Mouse (Mus musculus) forebrain, embryonic 14.5 days (tissue): ENCODE measurements around the gene Gm20479. TPM values are rescaled to one million over a fixed set of nuclear protein-coding genes. Genes with fewer than 3 reads are reported as not detected.

Experiments
- ATAC-seq: fragments of 200-750 bp; cut with Nextera tagmentation; 2 replicates; pipeline ENCODE4 v1.8.0; 2017; ENCODE audit warnings: mild to moderate bottlenecking, moderate library complexity
- DNase-seq: peaks from one replicate; pipeline ENCODE4 v3.0.0-alpha.2; 2015; ENCODE audit warnings: low spot score
- H3K27ac ChIP-seq: fragments of 300-500 bp; sonication (generic); 2 replicates; pipeline ENCODE4 v1.5.1; 2014; ENCODE audit warnings: low read depth, mild to moderate bottlenecking, control low read depth, low read length, moderate library complexity
- H3K27me3 ChIP-seq: fragments of 300-500 bp; sonication (generic); replicated peaks from 2 replicates; pipeline ENCODE4 v1.6.1; 2014; ENCODE audit warnings: low read length, control low read depth, mixed read lengths; ENCODE audit not compliant: control insufficient read depth, insufficient read depth
- H3K36me3 ChIP-seq: fragments of 300-500 bp; sonication (generic); 2 replicates; pipeline ENCODE4 v1.6.1; 2014; ENCODE audit warnings: low read length, control low read depth; ENCODE audit not compliant: control insufficient read depth, insufficient read depth
- H3K4me1 ChIP-seq: fragments of 300-500 bp; sonication (generic); 2 replicates; pipeline ENCODE4 v1.6.1; 2014; ENCODE audit warnings: antibody characterized with exemption, low read length, control low read depth; ENCODE audit not compliant: control insufficient read depth, insufficient read depth
- H3K4me2 ChIP-seq: fragments of 300-500 bp; sonication (generic); 2 replicates; pipeline ENCODE4 v1.6.1; 2014; ENCODE audit warnings: mild to moderate bottlenecking, control low read depth, low read length
- H3K4me3 ChIP-seq: fragments of 300-500 bp; sonication (generic); 2 replicates; pipeline ENCODE4 v1.5.1; 2014; ENCODE audit warnings: low read depth, low read length, control low read depth
- H3K9ac ChIP-seq: fragments of 300-500 bp; sonication (generic); 2 replicates; pipeline ENCODE4 v1.6.1; 2014; ENCODE audit warnings: mild to moderate bottlenecking, low read length, control low read depth, moderate library complexity
- H3K9me3 ChIP-seq: fragments of 300-500 bp; sonication (generic); replicated peaks from 2 replicates; pipeline ENCODE4 v1.6.1; 2016; ENCODE audit warnings: low read length, control low read depth, mixed read lengths; ENCODE audit not compliant: control insufficient read depth
- WGBS: fragments of 180-500 bp; shearing (Covaris S2); extraction: QIAGEN DNeasy Blood & Tissue Kit; methylation state at CpG from one replicate; pipeline ENCODE4 v1.1.7; 2014; 5-methylcytosine and 5-hydroxymethylcytosine counted together
- polyA plus RNA-seq: library from polyadenylated mRNA; unstranded; fragments of >200 nt; fragmentation: Nextera tagmentation; extraction: Ambion mirVana; gene quantifications from 2 replicates; pipeline ENCODE4 v1.2.1, GENCODE M21; 2014

Gene Gm20479
- polyA plus RNA-seq, 1 experiment from 2014 or later = 0.38 TPM

GRCm38 (mm10) chr7:27395521-27396183 is 38.4 kb upstream of the Gm20479 start:
- ATAC-seq (no peak), DNase-seq (no peak)
- WGBS = 2% methylated on average over 22 of the region's 22 CpGs
- Histone ChIP-seq H3K4me1 (peaks cover 5% of the 10 kb centered on the region; the same call in 1 of the 2 replicates), H3K4me2 (peak overlapping the region; percentile 72), H3K27ac (no peak overlapping the region), H3K9ac (no peak overlapping the region; the same call in 1 of the 2 replicates), H3K36me3 (no peaks in the 10 kb centered on the region), H3K9me3 (no peaks in the 10 kb centered on the region), H3K4me3 (peak overlapping the region; percentile 47), H3K27me3 (peaks cover 66% of the 10 kb centered on the region)

- H3K9ac ChIP-seq = no peak overlapping the region
- no peak overlapping the region for H3K27ac ChIP-seq
- no peak overlapping the region for H3K4me2 ChIP-seq
- H3K27me3 ChIP-seq = peaks cover 45% of the 10 kb centered on the region
- no peaks in the 10 kb centered on the region for H3K9me3 ChIP-seq
- H3K36me3 ChIP-seq = no peaks in the 10 kb centered on the region
- 46% methylated on average over 16 of the region's 16 CpGs for WGBS
- no peak for ATAC-seq
- DNase-seq = no peak
- peaks cover 1% of the 10 kb centered on the region; the same call in 1 of the 2 replicates for H3K4me1 ChIP-seq
- H3K4me3 ChIP-seq = no peak overlapping the region
Measured at GRCm38 (mm10) chr7:27391416-27391815, 34.2 kb upstream of the Gm20479 start.

- Histone ChIP-seq H3K9me3 (no peaks in the 10 kb centered on the region), H3K4me1 (no peaks in the 10 kb centered on the region), H3K4me3 (no peak overlapping the region), H3K9ac (no peak overlapping the region), H3K27me3 (peaks cover 23% of the 10 kb centered on the region), H3K4me2 (no peak overlapping the region), H3K36me3 (no peaks in the 10 kb centered on the region), H3K27ac (no peak overlapping the region)
- ATAC-seq = no peak
- 67% methylated on average over 6 of the region's 6 CpGs for WGBS
- no peak for DNase-seq
Measured at GRCm38 (mm10) chr7:27389213-27389612, 32.0 kb upstream of the Gm20479 start.

- H3K4me2 ChIP-seq = no peak overlapping the region
- no peaks in the 10 kb centered on the region for H3K27me3 ChIP-seq
- ATAC-seq (peak; percentile 63; the same call in 1 of the 2 replicates), DNase-seq (peak; percentile 70)
- 26% methylated on average over 4 of the region's 4 CpGs for WGBS
- no peak overlapping the region for H3K27ac ChIP-seq
- no peak overlapping the region for H3K9ac ChIP-seq
- H3K4me1 ChIP-seq = no peaks in the 10 kb centered on the region
- H3K36me3 ChIP-seq = no peaks in the 10 kb centered on the region
- no peaks in the 10 kb centered on the region for H3K9me3 ChIP-seq
- H3K4me3 ChIP-seq = no peak overlapping the region
Measured at GRCm38 (mm10) chr7:27384731-27385130, 27.5 kb upstream of the Gm20479 start.

GRCm38 (mm10) chr7:27384134-27384533 is 26.9 kb upstream of the Gm20479 start:
- Histone ChIP-seq H3K36me3 (no peaks in the 10 kb centered on the region), H3K4me1 (no peaks in the 10 kb centered on the region), H3K27me3 (no peaks in the 10 kb centered on the region; the same call in 1 of the 2 replicates), H3K9me3 (no peaks in the 10 kb centered on the region), H3K4me2 (no peak overlapping the region), H3K9ac (no peak overlapping the region), H3K27ac (no peak overlapping the region), H3K4me3 (no peak overlapping the region)
- WGBS = 61% methylated on average over 5 of the region's 5 CpGs
- no peak for ATAC-seq
- no peak for DNase-seq

- WGBS = 95% methylated on average over 1 of the region's 1 CpGs
Measured at GRCm38 (mm10) chr7:27383233-27383632, 26.0 kb upstream of the Gm20479 start.

GRCm38 (mm10) chr7:27381560-27381959 is 24.3 kb upstream of the Gm20479 start:
- DNase-seq (no peak), ATAC-seq (no peak)
- H3K36me3 ChIP-seq = no peaks in the 10 kb centered on the region
- no peak overlapping the region for H3K4me2 ChIP-seq
- WGBS = 49% methylated on average over 4 of the region's 4 CpGs
- H3K9me3 ChIP-seq = no peaks in the 10 kb centered on the region
- no peak overlapping the region for H3K4me3 ChIP-seq
- no peaks in the 10 kb centered on the region for H3K4me1 ChIP-seq
- no peak overlapping the region for H3K9ac ChIP-seq
- H3K27me3 ChIP-seq = peaks cover 6% of the 10 kb centered on the region
- H3K27ac ChIP-seq = no peak overlapping the region

More at GRCm38 (mm10) chr7:27383233-27383632, 26.0 kb upstream of the Gm20479 start:
- Histone ChIP-seq H3K4me2 (no peak overlapping the region), H3K9ac (no peak overlapping the region), H3K36me3 (no peaks in the 10 kb centered on the region), H3K4me1 (no peaks in the 10 kb centered on the region), H3K9me3 (no peaks in the 10 kb centered on the region), H3K27me3 (no peaks in the 10 kb centered on the region; the same call in 1 of the 2 replicates), H3K4me3 (no peak overlapping the region), H3K27ac (no peak overlapping the region)
- DNase-seq (no peak), ATAC-seq (no peak)

- no peak for ATAC-seq
- Histone ChIP-seq H3K9ac (no peak overlapping the region), H3K36me3 (no peaks in the 10 kb centered on the region), H3K27me3 (peaks cover 11% of the 10 kb centered on the region), H3K27ac (no peak overlapping the region), H3K4me1 (no peaks in the 10 kb centered on the region), H3K4me3 (no peak overlapping the region), H3K9me3 (no peaks in the 10 kb centered on the region), H3K4me2 (no peak overlapping the region)
- no peak for DNase-seq
- WGBS = 27% methylated on average over 1 of the region's 1 CpGs
Measured at GRCm38 (mm10) chr7:27381009-27381408, 23.8 kb upstream of the Gm20479 start.

GRCm38 (mm10) chr7:27379836-27380235 is 22.6 kb upstream of the Gm20479 start:
- H3K9ac ChIP-seq = no peak overlapping the region
- no peaks in the 10 kb centered on the region for H3K36me3 ChIP-seq
- no peaks in the 10 kb centered on the region for H3K9me3 ChIP-seq
- H3K4me1 ChIP-seq = no peaks in the 10 kb centered on the region
- no peak overlapping the region for H3K4me2 ChIP-seq
- H3K4me3 ChIP-seq = no peak overlapping the region
- WGBS = 81% methylated on average over 6 of the region's 6 CpGs
- DNase-seq = no peak
- no peak overlapping the region for H3K27ac ChIP-seq
- H3K27me3 ChIP-seq = peaks cover 20% of the 10 kb centered on the region
- no peak for ATAC-seq
